Mouse (Mus musculus): ENCODE data around the gene Olfr608. TPM values are rescaled to one million over a fixed set of nuclear protein-coding genes. Genes with fewer than 3 reads are reported as not detected.

Olfr608 gene
- not detected in 2 replicates for polyA plus RNA-seq (2015; fragmentation: Nextera tagmentation; extraction: Ambion mirVana)

DNA sequence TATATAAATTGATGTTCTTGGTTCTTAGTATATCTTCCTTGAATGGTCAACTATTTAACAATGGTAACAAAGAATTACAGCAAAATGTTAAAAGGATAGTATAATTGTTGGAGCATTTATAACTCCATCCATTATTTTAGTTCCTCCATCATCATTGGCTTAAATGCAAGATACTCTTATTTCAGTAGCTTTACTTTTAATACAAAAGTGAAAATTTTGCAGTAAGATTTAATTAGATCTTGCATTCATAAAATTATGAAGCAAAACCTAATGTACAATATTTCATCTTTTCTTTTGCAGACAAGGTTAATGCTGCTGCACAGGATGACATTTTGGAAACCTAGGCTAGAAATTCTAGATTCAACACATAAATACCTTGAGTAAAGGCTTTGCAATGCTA, at the start of gene Olfr608:
Gene Olfr608 (plus strand): TSS at position 301 of the 400 bp plus-strand sequence.

DNA sequence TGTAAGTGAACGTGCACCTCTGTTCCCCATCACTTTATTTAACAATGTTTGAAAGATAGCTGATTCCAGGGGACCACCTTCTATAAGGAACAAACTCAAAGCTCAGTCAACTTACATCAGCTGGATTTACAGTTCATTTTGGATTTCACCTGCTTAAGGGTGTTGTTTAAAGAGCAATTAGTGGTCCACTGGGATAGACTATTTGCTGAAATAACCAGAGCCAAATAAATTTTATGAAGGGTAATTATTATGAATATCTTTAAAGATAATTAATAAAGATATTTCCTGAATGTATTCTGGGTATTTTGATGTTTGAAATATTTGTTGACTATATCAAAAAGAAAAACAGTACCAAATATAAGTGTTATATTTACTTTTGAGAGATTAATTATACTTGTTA, 24.3 kb upstream of the Olfr608 start, which contains the start of gene Olfr605:
Gene Olfr605 (minus strand): TSS at position 101 of the 400 bp plus-strand sequence.

DNA sequence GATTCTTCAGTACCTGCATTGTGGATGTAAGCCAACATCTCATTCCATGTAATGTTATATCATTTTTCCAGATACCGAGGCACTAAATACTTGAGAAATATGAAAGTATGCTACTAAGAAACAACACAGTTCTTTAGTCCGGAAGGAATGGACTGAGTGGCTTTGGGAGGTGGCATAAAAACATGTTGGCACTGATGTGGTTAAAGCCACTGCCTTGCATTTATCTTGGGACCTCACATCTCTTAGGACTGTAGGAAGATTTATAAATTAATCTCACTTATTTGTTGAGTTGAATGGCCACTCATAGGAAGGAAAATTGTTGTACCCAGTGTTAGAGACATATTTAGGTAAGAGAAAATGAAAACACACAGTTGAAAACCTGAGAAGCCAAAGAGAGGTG, 20.9 kb upstream of the Olfr608 start, which contains the start of gene Olfr606:
Gene Olfr606 (plus strand): TSS at position 301 of the 400 bp plus-strand sequence.

DNA sequence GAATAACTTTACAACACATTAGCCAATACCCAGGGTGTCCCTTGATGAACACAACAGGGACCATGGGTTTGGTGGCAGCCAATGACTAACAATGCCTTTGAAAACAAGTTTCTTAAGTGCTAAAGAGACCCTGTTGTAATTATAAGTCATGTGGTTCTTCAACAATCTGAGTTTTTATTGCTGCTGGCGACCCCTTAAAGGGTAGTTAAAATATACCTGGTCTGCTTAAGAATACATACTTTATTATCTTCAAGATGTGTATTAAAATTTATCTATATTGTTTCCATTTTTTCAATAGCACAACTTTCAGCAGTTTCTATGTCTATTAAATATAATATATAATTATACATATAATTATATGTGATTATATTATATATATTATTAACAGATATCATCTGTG, 28.3 kb downstream of the Olfr608 start, which contains the start of gene Olfr609:
Gene Olfr609 (minus strand): TSS at position 101 of the 400 bp plus-strand sequence.

DNA sequence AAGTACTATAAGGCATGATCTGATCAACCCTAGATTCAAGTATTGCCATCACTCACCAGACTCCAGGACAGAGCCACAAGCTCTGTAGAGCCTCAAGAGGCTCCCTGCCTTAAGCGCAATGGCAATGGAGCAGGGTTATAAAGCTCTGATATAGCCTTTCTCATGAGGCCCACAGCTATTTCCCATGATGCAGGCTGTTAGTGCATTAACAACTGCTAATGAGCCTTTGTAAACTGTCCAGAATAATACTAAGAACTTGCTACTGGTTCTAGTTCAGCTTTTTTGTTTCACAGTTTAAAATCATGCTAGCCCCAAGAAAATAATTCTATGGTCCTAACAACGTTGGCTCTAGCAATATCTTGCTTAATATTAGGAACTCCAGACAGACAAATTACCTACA, 42.3 kb downstream of the Olfr608 start, which contains the start of gene Olfr610:
Gene Olfr610 (minus strand): TSS at position 101 of the 400 bp plus-strand sequence.

DNA sequence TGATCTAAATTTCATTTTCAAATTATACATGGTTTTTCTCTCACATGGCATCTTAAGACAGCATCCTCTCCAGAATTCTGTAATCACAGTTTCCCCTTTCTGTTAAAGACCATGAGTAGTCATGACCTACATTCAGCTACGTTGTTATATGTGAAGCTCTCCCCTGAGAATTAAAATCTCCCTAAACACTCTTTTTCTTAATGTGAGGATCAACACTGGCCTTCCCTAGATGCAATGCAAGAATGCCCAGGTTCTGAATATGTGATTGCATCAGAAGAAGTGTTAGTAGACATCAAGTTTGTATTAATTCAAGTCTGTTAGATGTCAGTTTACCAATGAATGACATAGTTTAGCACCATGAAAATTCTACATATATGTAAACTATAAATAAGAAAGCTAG, 51.1 kb downstream of the Olfr608 start, which contains the start of gene Olfr611:
Gene Olfr611 (minus strand): TSS at position 101 of the 400 bp plus-strand sequence.

Other genes starting within 250 kb of the Olfr608 start
- gene Usp17ld, start 217.4 kb upstream of the Olfr608 start, polyA plus RNA-seq (2015; fragmentation: Nextera tagmentation; extraction: Ambion mirVana), result not detected in 2 replicates
- not detected in 2 replicates for gene Olfr596, start 164.2 kb upstream of the Olfr608 start, polyA plus RNA-seq (2015; fragmentation: Nextera tagmentation; extraction: Ambion mirVana)
- gene Olfr597, start 153.6 kb upstream of the Olfr608 start, polyA plus RNA-seq (2015; fragmentation: Nextera tagmentation; extraction: Ambion mirVana), result not detected in 2 replicates
- gene Olfr598, start 146.3 kb upstream of the Olfr608 start, polyA plus RNA-seq (2015; fragmentation: Nextera tagmentation; extraction: Ambion mirVana), result not detected in 2 replicates
- not detected in 2 replicates for gene Olfr599, start 134.0 kb upstream of the Olfr608 start, polyA plus RNA-seq (2015; fragmentation: Nextera tagmentation; extraction: Ambion mirVana)
- not detected in 2 replicates for gene Olfr600, start 120.2 kb upstream of the Olfr608 start, polyA plus RNA-seq (2015; fragmentation: Nextera tagmentation; extraction: Ambion mirVana)
- gene Olfr601, start 107.2 kb upstream of the Olfr608 start, polyA plus RNA-seq (2015; fragmentation: Nextera tagmentation; extraction: Ambion mirVana), result not detected in 2 replicates
- not detected in 2 replicates for gene Olfr603, start 83.7 kb upstream of the Olfr608 start, polyA plus RNA-seq (2015; fragmentation: Nextera tagmentation; extraction: Ambion mirVana)
- gene Usp17lc, start 54.8 kb upstream of the Olfr608 start, polyA plus RNA-seq (2015; fragmentation: Nextera tagmentation; extraction: Ambion mirVana), result not detected in 2 replicates
- gene Olfr605, start 24.4 kb upstream of the Olfr608 start, polyA plus RNA-seq (2015; fragmentation: Nextera tagmentation; extraction: Ambion mirVana), result not detected in 2 replicates
- not detected in 2 replicates for gene Olfr606, start 20.8 kb upstream of the Olfr608 start, polyA plus RNA-seq (2015; fragmentation: Nextera tagmentation; extraction: Ambion mirVana)
- gene Olfr607, start 5.7 kb upstream of the Olfr608 start, polyA plus RNA-seq (2015; fragmentation: Nextera tagmentation; extraction: Ambion mirVana), result not detected in 2 replicates
- gene Olfr609, start 28.2 kb downstream of the Olfr608 start, polyA plus RNA-seq (2015; fragmentation: Nextera tagmentation; extraction: Ambion mirVana), result not detected in 2 replicates
- not detected in 2 replicates for gene Olfr610, start 42.2 kb downstream of the Olfr608 start, polyA plus RNA-seq (2015; fragmentation: Nextera tagmentation; extraction: Ambion mirVana)
- not detected in 2 replicates for gene Olfr611, start 51.0 kb downstream of the Olfr608 start, polyA plus RNA-seq (2015; fragmentation: Nextera tagmentation; extraction: Ambion mirVana)
- gene Olfr612, start 72.8 kb downstream of the Olfr608 start, polyA plus RNA-seq (2015; fragmentation: Nextera tagmentation; extraction: Ambion mirVana), result not detected in 2 replicates
- not detected in 2 replicates for gene Olfr613, start 78.2 kb downstream of the Olfr608 start, polyA plus RNA-seq (2015; fragmentation: Nextera tagmentation; extraction: Ambion mirVana)
- gene Olfr615, start 86.2 kb downstream of the Olfr608 start, polyA plus RNA-seq (2015; fragmentation: Nextera tagmentation; extraction: Ambion mirVana), result not detected in 2 replicates
- gene Olfr616, start 99.3 kb downstream of the Olfr608 start, polyA plus RNA-seq (2015; fragmentation: Nextera tagmentation; extraction: Ambion mirVana), result not detected in 2 replicates
- gene Olfr617, start 103.2 kb downstream of the Olfr608 start, polyA plus RNA-seq (2015; fragmentation: Nextera tagmentation; extraction: Ambion mirVana), result not detected in 2 replicates
- gene Olfr618, start 120.2 kb downstream of the Olfr608 start, polyA plus RNA-seq (2015; fragmentation: Nextera tagmentation; extraction: Ambion mirVana), result not detected in 2 replicates
- gene Olfr619, start 130.7 kb downstream of the Olfr608 start, polyA plus RNA-seq (2015; fragmentation: Nextera tagmentation; extraction: Ambion mirVana), result not detected in 2 replicates
- not detected in 2 replicates for gene Olfr620, start 142.7 kb downstream of the Olfr608 start, polyA plus RNA-seq (2015; fragmentation: Nextera tagmentation; extraction: Ambion mirVana)
- not detected in 2 replicates for gene Olfr622, start 172.8 kb downstream of the Olfr608 start, polyA plus RNA-seq (2015; fragmentation: Nextera tagmentation; extraction: Ambion mirVana)
- gene Olfr623, start 193.8 kb downstream of the Olfr608 start, polyA plus RNA-seq (2015; fragmentation: Nextera tagmentation; extraction: Ambion mirVana), result not detected in 2 replicates
- 0.03 and 0.06 TPM in 2 replicates for gene Olfr624, start 201.3 kb downstream of the Olfr608 start, polyA plus RNA-seq (2015; fragmentation: Nextera tagmentation; extraction: Ambion mirVana)
- not detected in 2 replicates for gene Olfr625-ps1, start 212.8 kb downstream of the Olfr608 start, polyA plus RNA-seq (2015; fragmentation: Nextera tagmentation; extraction: Ambion mirVana)
- gene Olfr243, start 244.8 kb downstream of the Olfr608 start, polyA plus RNA-seq (2015; fragmentation: Nextera tagmentation; extraction: Ambion mirVana), result not detected in 2 replicates